Mouse (Mus musculus): ENCODE results near the gene Arfgef3.

DNA sequence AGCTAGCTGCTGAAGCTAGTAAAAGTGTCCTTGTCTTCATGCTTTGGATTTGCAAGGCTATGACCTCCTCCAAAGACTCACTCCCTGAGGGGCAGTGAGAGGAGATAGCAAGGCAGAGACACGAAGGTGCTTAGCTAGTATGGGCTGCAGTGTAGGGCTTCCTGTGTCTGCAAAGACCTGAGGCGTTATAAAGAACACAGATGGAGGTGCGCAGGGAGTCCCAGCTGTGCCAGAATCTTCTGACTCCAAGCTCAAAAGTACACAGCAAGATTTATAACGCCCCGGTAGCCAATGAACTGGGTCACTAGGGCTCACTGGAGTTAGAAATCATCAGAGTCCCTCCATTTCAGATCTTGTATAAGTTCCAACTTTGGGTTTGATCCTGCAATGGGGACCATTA lies 103.2 kb downstream of the Arfgef3 start:
- TF ChIP-seq POLR2A (IDR thresholded peaks at IDR 0.05; ENCODE audit: control insufficient read depth, low read depth, low read length) (no peak), CTCF (IDR thresholded peaks at IDR 0.05; ENCODE audit: control insufficient read depth, insufficient read depth, insufficient replicate concordance, low read depth, low read length) (no peak)

Data from testis, adult 2 months (tissue).